Mouse (Mus musculus) heart, adult 2 months (tissue): ENCODE data around the gene Klc4.

Experiments
- CTCF ChIP-seq: fragments of 200-600 bp; IDR thresholded peaks from 2 replicates; pipeline ENCODE4 v1.8.1; 2022; ENCODE audit warnings: antibody characterized with exemption, mild to moderate bottlenecking, moderate library complexity
- EP300 ChIP-seq: fragments of 200-500 bp; IDR thresholded peaks from 2 replicates; pipeline ENCODE4 v1.6.1; 2011; ENCODE audit warnings: low read depth, low read length, control low read depth; ENCODE audit not compliant: insufficient read depth
- POLR2A ChIP-seq: fragments of 200-500 bp; IDR thresholded peaks from 2 replicates; pipeline ENCODE4 v1.6.1; 2011; ENCODE audit warnings: mild to moderate bottlenecking, low read depth, low read length, control low read depth; ENCODE audit not compliant: insufficient read depth

- no peak for TF ChIP-seq CTCF
- TF ChIP-seq EP300, result no peak
- no peak for TF ChIP-seq POLR2A
These were observed 55.4 kb downstream of the Klc4 start for GRCm38 (mm10) chr17:46590439-46590838.
